Mouse (Mus musculus) CD8-positive naive resting alpha-beta T cell, adult 2 months (primary cell): ENCODE results near the gene Cdca8.

Experiments used
- DNase-seq, 2 experiments: peaks; one replicate each; pipeline ENCODE4 v3.0.0; 2022; ENCODE audit warnings: low read depth in 2 of 2, low spot score in 2 of 2

Gene Cdca8

DNA sequence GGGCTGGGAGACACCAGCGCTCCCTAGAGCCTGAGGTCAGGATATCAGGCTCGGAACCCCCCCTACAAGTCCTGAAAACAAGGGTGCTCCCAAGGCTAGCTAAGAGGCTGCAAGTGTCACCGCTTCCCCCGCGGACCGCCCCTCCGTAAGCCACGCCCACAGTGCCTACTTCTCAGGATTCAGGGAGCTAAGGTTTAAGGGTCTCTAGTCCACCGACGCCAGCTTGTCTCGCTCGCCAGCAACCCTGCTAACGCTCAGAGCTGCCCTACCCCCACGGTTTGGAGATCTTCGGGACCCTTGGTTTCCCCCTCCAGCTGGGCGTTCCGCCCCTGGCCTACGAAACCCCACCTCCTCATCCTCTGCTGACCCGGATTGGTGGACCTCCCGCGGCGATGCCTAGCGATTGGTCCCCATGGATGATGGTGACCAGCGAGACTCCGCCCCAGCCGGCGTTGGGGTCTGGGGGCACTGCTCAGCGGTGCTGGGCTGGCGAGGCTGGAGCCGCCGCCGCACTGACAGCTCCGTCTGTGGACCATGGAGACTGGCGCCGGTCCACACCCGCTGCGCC, 57.7 kb downstream of the Cdca8 start:
- no peak for DNase-seq

DNA sequence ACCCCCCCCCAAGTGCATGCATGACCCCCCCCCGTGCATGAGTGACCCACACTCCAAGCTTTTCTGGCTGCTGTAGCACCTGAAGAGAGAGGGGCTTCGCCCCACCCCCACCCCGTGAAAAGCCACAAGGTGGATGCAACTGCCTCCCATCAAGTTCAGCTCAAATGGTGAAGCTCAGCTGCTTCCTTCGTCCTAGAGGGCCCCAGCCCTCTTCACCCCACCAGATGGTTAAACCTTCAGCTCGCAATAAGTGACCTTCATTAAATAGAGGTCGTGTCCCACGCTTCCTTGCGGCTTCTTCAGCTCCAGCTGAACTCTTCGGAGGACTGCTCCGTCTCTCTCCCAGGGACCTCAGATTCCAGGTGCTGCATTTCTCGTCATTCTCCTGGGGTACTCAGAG, 58.5 kb downstream of the Cdca8 start, which contains the start of gene Epha10:
Gene Epha10 (plus strand): TSS at position 301 of the 400 bp plus-strand sequence.
- DNase-seq: no peak

DNA sequence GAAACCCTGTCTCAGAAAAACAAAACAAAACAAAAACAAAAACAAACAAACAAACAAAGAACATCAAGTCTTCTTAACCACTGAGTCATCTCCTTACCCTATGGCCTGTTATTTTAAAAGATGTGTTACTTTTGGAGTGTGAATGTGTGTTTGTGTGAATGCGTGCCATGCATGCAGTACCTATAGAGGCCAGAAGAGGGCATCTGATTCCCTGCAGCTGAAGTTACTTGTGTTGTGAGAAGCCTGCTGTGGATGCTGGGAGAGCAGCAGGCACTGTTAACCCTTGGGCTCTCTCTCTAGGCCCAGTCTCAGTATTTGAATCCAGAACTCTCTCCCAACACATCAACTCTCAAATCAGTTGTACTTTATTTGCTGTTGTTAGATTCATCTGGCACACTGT, 66.4 kb downstream of the Cdca8 start:
- no peak for DNase-seq
